Mouse (Mus musculus): ENCODE data around the gene Map3k12. TPM values are rescaled to one million over a fixed set of nuclear protein-coding genes. Genes with fewer than 3 reads are reported as not detected.

The Map3k12 gene
- total and polyA plus RNA-seq, 3 experiments = 5.2 to 15.1 (median 10.6) TPM

DNA sequence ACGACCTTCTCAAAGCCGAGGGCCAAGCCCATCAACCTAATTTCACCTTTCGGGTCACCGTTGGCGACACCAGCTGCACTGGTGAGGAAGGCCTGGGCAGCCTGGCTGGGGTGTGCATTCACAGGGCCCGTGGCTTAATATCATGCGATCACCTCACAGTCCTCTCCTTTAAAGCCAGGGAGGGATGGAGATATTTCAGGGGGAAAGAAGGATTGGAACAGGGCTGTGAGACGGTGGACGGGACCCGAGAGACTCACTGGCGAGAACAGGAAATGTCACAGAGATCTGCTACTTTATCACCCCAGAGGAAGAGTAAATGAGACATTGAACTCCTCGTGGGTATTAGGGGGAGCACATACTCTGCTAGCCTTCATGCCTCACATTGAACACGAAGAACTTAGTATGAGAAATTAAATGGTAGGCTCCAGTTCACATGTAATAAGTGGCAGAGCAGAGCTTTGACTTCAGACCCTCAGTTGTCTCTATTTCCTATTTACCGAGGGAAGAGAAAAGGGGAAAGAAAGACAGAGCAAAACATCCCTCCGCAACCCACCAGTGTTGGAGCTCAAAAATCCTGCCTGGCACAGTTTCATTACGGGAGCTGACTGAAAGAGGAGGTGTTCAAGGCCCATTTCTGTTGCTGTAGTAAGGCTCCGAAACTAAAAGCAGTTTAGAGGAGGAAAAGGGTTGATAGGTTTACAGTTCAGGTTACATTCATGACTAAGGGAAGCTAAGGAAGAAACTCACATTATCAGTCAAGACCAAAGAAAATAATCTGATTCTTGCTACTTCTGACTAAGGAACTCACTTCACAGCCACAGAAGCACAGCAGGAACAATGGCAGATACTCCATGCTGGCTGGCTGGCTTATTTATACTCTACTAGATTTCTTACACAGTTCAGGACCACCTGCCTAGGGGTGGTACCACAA is 2.6 kb upstream of the Map3k12 start:
- DNase-seq = no peak

DNA sequence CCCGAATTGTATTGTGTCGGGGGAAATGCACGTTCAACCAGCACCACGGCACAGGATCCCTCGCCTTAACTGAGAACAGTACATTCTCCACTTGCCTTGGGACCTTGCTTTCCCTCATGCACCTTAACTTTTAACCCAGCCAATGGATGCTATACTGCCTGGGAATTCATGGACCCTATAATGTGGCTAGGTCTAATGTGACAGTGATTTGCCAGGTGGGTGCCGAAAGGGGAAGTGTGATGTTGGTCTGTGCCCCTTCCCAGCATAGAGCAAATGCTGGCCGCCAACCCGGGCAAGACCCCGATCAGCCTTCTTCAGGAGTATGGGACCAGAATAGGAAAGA is 2.0 kb upstream of the Map3k12 start:
- DNase-seq = no peak

DNA sequence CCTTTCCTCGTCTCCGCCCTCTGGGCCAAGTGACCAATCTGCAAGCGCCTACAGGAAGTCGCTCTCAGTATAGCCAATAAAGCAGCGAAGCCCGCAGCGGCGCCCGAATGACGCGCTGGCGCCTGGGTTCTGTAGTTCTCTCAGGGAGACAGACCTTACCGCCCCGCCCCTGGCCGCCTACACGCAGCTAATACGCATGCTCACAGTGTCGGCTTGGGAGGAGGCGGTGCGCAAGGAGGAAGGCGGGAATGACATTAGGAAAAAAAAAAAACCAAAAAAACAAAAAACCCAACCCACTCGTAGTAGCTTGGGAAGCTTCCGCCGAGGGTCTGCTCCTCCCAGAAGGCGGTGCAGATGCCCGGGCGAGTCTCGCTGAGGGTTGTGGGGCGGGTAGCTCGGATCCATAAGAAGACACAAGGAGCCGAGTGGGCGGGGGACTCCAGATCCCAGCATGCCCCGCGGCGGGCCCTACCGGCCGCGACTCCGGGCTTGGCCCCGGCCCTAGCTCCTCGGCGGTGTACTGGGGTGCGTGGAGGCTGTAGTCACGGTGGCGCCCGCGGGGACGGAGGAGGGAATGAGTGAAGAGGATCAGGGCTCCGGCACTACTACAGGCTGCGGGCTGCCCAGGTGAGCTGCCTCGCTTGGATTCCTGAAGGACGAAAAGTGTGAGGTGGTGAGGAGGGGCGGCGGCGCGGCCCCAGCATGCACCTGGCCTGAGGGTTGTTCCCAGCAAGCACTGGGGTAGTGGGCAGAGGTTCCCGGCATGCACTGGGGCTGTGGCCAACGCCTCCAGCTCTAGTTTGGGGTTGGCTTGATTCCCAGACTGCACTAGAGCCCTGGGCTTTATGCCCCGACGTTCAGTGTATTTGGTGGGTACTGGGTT is 1.4 kb upstream of the Map3k12 start, which contains the start of gene Tarbp2:
Tarbp2 (plus strand) TSS at position 217 of the 883 bp plus-strand sequence.
- DNase-seq = peak; percentile 100

DNA sequence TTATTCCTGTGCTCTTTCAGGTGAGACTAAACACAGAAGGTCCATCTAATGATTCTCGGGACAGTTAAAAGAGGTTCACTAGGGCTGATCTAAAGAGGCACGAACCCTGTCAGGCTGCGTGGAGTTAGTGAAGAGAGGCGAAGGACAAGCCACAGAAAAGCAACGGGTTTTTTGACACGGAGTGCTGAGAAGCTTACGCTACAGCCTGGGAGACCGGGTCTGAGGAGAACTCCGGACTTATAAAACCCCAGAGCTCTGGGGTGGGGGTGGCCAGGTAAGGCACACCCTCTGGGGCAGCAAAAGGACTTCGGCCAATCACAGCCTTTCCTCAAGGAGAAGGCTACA is 739 bp upstream of the Map3k12 start:
- DNase-seq = no peak

DNA sequence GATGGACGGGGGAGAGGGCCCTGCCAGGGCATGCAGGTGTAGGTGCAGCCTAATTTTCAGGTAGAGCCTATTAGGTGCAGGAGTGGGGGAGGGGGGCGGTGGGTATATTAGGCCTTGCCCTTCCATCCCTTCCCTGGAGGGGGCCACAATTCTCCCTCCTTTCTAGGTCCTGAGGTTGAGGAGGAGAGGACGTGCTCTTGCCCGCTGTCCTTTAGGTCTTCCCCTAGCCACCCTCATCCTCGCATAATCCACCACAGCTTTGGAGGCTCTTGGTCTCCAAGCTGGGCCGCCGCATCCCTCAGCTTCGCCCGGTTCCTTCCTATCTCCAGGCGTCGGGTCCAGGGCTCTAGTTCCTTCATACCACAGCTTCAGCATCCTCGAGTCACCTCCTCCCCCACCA is 571 bp downstream of the Map3k12 start:
- DNase-seq = no peak

DNA sequence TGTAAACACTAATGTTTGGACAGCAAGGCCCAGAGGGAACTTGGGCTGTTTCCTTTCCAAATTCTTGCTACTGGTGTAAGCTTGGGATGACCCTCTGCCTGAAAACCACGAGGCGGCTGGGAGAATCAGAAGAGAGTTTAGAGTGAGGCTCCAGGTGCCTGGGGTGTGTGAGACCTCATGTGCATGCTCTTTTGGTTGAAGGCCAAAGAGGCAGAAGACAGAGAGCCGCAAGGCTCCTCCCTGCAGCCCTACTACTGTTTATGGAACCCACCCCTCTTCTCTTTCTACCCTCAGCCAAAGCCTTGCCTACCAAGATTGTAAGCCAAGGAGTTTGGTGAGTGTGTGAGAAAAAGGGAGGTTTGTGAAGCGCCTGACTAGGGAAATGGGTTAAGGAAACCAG is 1.1 kb downstream of the Map3k12 start:
- no peak for DNase-seq

GRCm38 (mm10) chr15:102515261-102515660 is 1.6 kb downstream of the Map3k12 start:
- no peak for DNase-seq

DNA sequence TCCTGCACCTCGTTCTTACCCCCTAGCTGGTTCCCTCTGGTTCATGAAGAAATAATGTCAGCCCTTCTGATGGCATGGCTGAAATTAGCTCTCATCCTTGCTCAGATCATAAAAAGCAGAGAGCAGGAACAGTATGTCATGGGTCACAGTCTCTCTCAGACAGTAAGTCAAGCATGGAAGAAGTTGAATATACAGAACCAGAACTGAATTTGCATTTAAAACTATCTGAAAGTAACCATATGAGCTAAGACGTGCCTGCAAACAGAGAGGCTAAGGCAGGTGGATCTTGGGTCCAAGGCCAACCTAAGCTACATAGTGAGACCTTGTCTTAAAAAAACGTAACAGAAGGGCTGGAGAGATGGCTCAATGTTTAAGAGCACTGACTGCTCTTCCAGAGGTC is 3.9 kb downstream of the Map3k12 start:
- no peak for DNase-seq

- DNase-seq = no peak
Measured at GRCm38 (mm10) chr15:102512471-102512870, 4.4 kb downstream of the Map3k12 start.

GRCm38 (mm10) chr15:102512010-102512409 is 4.9 kb downstream of the Map3k12 start:
- no peak for DNase-seq

- DNase-seq = no peak
Measured at GRCm38 (mm10) chr15:102511285-102511833, 5.5 kb downstream of the Map3k12 start.

DNA sequence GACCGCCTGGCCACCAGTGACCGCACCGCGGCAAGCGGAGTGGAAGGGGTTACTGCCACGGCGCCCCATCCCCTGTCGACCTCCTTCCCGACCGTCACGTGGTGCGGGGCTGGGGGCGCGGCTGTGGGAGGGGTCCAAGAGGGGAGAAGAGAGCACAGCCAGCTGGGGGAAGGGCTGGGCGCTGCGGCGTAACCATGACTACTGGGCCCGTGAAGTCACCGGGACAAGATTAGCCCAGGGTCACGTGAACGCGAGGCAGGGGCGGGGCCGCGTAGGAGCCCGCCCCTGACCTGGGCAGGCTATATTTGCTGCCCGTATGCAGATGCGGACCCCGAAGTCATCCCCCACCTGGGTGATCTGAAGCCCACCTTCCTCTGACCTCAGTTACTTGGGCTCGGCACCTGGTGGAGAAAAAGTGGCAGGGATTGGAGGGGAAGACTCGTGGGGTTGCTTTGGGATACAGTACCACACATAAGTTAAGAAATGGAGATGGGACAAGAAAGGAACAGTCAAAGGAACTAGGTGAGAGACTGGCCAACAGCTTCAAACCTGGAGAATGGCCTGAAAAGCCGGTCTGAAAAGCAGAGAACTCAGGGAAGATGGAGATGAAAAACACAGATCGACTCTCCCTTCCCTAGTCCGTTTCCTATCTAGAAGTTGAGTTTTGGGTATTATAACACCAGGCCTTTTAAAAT is 6.1 kb downstream of the Map3k12 start:
- DNase-seq = peak; percentile 91

GRCm38 (mm10) chr15:102510110-102510509 is 6.8 kb downstream of the Map3k12 start:
- no peak for DNase-seq

GRCm38 (mm10) chr15:102508336-102508735 is 8.5 kb downstream of the Map3k12 start:
- DNase-seq = no peak

DNA sequence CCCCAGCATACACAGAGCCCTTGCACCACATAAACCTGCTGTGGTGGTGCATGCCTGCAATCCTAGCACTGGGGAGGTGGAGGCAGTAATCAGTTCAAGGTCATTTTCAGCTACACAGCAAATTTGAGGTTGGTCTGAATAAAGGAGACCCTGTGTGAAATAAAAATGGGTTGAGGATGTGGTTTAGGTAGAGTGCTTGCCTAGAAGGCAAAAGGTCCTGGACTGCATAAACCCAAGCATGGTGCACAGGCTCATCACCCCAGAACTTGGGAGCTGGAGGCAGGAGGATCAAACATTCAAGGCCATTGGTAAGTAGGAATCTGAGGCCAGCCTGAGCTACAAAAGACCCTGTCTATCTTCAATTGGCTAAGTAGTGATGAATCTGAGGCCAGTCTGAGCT is 9.3 kb downstream of the Map3k12 start:
- no peak for DNase-seq

DNA sequence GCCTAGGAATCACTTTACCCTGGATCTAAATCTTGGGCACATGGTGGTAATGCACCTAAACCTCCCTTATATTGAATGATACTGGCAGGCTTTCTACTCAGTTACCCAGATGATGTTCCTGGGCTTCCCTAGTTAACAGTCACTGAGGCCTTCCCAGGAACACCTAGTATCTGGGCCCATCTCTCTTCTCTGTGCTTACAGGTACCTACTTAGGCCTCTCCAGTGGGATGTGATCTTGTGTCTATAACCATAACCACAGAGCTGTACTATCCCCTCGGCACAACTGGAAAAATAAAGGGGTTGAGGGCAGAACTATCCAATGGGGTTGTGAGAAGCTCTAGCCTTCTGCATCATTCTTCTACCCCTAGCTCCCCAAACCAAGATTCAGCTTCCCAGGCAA is 10.0 kb downstream of the Map3k12 start:
- DNase-seq = no peak

GRCm38 (mm10) chr15:102506464-102506830 is 10.4 kb downstream of the Map3k12 start:
- no peak for DNase-seq

- no peak for DNase-seq
Measured at GRCm38 (mm10) chr15:102505770-102506463, 10.9 kb downstream of the Map3k12 start.

GRCm38 (mm10) chr15:102505073-102505769 is 11.6 kb downstream of the Map3k12 start:
- no peak for DNase-seq

- DNase-seq = no peak
Measured at GRCm38 (mm10) chr15:102503924-102504782, 12.7 kb downstream of the Map3k12 start.
